Mouse (Mus musculus): ENCODE data around the gene Hfe2. TPM values are rescaled to one million over a fixed set of nuclear protein-coding genes. Genes with fewer than 3 reads are reported as not detected.
"Not testable (repeated sequence)": the region's sequence is repeated elsewhere in the genome, so short reads cannot be mapped to it uniquely, and the experiment has no call there.

Hfe2 gene
- total RNA-seq, 2 experiments from 2014 or later: 219 to 221 TPM

DNA sequence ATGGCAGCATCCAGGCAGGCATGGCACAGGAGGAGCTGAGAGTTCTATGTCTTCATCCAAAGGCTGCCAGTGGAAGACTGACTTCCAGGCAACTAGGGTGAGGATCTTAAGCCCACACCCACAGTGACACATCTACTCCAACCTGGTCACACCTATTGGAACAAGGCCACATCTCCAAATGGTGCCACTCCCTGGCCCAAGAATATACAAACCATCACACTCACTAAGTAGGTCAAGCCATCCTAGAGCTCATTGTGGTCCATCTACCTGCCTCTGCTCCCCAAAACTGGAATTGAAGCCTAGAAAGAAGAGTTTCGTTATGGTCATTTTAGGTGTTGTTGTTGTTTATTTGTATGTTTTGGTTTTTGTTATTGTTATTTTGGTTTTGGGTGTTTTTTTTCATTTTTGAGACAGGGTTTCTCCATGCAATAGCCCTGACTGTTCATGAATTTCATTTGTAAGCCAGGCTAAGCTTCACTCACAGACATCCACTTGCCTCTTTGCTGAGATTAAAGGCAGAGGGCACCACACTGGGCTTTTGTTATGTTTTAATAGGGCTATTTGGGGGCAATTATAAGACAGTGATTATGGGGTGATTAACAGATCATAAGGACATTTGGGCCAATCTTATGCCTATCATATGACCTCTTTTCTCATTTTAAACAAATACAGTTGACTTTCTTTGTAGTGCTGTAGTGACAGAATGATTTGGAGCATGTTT is 29.3 kb upstream of the Hfe2 start:
- intact Hi-C loops (cut with DNase I): no loop called here
- no peak for DNase-seq

DNA sequence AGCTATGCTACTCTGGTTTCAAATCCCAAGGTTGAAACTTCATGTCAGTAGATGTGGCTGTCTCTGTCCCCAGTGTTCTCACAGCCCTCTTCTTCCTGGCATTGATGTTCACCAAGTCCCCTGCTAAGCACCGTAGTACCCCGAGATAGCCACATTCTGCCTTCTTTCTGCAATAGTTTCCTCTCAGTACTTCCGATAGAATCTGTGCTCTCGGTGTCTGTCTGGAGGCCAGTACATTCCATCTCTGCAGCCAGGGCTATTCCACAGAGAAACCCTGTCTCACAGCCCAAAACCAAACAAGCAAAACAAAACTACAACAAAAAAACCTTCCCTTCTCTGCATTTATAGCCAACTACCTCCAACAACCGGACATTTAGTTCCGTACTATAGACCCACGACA is 28.8 kb upstream of the Hfe2 start:
- no peak for DNase-seq
- intact Hi-C loops (cut with DNase I): no loop called here

DNA sequence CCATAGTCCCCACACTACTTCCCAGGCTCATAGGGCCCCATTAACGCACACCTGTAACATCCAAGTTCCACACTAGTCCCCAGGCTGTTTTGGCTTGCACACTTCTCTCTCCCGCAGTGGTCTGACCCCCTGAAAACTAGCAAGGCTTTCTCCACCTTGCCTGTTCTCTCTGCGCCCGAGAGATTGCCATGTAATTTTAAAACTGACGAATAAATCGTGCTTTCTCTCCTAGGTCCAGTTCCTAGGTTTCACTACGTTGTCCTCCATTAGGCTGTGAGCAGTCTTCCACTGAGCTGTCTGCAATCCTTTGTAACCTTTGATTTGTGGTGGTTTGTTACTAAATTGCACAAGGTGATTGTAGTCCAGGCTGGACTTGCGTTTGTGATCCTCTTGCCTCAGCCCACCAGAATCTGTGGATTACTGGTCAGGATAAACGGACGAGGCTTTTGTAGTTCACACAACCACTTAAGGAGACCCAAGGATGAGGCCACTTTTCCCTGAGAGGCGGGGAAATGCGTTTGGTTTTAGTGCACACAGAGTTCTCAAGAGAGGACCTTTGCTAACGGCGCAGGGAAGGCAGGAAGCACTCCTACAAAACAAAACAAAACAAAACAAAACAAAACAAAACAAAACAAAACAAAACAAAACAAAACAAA is 28.2 kb upstream of the Hfe2 start:
- intact Hi-C loops (cut with DNase I); DNase-seq: not testable (repeated sequence)

DNA sequence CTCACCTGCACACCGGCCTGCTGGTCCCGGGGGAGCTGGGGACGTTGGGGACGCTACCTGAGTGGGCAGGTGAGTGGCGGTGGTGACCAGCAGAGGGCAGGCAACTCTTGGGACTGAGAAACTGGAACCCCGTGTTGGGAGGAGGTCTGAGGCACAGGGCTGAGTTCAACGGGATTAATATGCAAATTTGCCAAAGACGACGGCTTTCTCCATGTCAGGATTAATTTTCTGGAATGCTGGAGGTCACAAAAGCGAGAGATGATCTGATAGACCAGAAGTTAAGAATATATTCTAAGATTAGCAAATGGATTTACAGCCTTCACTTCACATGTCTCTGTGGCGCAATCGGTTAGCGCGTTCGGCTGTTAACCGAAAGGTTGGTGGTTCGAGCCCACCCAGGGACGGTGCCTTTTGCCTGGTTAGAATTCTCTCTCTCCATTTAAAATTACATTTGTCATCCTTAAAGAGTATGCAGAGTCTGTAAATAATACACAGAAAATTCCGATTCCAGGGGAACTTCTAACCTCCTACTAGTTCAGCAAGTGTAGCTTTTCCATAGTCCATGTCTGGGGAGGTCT is 27.4 kb upstream of the Hfe2 start:
- DNase-seq: peak; percentile 75 to 77
- intact Hi-C loops (cut with DNase I): no loop called here

DNA sequence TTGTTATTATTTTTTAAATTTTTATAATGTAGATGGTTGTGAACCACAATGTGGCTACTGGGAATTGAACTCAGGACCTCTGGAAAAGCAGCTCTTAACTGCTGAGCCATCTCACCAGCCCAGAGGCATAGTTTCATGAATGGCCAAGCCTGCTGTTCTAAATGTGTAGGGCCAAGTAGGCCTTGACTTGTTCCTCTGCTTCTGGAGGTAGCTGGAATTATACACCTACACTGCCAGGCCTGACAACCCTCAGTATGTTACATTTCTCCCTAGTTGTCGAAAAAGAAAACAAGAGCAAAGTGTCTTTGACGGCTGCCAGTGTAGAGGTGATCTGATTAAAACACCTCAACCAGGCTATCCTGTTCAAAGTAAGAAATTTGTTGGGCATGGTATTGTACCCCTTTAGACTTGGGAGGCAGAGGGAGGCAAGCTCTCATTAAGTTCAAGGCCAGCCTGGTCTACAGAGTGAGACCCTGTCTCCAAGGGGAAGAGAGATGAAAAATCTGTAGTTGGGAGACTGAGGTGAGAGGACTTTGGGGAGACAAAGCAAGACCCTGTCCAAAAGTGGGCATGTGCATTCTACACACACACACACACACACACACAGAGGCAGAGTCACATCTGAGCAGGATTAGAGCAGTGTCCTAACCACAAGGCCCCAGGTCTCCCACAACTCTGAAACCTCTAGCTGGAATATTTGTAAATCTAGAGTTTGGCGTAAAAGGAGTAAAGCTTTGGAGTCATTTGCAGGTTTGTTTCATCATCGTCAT is 26.3 kb upstream of the Hfe2 start:
- intact Hi-C loops (cut with DNase I): no loop called here
- DNase-seq: no peak

DNA sequence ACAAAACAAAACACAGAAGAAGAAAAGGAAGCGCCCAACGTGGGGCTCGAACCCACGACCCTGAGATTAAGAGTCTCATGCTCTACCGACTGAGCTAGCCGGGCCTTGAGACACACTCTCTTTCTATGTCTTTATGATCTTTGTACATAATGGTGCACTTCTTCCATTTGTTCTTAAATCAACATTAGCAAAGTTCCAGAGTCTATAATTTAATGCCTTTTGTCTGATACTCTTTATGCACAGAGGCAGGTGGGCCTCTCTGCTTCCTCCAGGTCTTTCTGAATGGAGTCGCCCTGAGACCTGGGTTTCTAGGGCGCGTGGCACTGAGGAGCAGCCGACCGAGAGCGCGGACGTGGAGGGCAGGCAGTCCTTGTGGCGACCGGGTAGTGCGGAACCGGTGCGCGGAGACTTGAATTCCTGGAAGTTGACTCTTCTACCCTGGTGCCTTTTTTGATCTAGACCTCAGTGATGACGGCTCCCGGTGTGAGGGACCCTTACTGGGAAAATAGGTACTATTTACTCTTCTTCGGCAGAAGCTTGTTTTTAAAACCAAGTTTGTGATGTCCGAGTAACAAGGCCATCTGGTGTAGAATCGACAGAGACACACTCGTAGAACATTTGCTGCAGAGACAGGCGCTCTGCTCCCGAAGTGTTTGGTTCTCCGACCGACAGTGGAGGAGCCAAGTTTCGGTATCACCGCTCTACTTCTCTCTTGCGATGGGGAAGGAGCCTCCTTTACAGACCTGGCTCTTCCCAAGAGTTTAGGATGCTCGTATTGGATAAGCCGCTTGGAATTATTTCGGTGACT is 25.3 kb upstream of the Hfe2 start:
- intact Hi-C loops (cut with DNase I): loop anchor here (5.0 kb wide), 1 partner anchor 222 kb away; no protein-coding TSS in a partner anchor
- peak; percentile 74 to 79 for DNase-seq

DNA sequence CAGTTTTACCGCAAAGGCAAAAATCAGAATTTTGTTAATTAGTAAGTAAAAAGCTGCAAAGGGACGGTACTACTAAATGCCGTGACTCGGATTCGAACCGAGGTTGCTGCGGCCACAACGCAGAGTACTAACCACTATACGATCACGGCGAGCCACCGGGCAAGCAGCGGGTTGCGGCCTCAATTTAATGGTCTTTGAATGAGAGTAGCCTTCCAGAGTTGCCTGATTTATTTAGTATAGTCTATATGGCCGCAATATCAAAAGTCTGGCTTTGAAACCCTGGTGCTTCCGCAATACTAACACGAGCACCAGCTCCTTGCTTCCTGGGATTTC is 24.7 kb upstream of the Hfe2 start:
- DNase-seq: peak; percentile 92 to 94
- intact Hi-C loops (cut with DNase I): loop anchor here (5.0 kb wide), 1 partner anchor 223 kb away; no protein-coding TSS in a partner anchor

DNA sequence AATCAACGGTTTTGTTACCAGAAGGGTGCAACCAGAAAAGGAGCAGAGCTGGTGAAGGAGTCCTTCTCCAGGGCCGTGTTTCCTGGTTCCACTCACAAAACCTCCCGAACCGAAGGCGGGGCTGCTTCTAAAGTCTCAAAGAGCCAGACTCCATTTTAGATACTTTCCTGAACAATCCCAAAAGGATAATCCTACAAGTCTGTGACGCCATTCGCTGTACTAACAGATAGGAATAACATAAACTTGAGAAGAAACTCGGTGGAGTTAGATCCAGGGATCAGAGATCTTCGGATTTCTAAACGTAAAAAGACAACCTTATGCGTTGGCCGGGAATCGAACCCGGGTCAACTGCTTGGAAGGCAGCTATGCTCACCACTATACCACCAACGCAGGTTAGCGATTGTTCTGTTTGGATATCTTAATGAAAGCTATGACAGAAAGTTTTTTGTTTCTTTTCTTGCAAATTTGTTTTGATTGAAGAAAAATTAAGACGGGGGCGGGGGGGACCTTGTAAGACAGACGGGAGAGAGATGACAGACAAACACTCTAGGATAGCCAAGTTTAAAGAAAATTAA is 24.2 kb upstream of the Hfe2 start:
- peak; percentile 85 to 88 for DNase-seq
- intact Hi-C loops (cut with DNase I): loop anchor here (5.0 kb wide), 1 partner anchor 223 kb away; no protein-coding TSS in a partner anchor

DNA sequence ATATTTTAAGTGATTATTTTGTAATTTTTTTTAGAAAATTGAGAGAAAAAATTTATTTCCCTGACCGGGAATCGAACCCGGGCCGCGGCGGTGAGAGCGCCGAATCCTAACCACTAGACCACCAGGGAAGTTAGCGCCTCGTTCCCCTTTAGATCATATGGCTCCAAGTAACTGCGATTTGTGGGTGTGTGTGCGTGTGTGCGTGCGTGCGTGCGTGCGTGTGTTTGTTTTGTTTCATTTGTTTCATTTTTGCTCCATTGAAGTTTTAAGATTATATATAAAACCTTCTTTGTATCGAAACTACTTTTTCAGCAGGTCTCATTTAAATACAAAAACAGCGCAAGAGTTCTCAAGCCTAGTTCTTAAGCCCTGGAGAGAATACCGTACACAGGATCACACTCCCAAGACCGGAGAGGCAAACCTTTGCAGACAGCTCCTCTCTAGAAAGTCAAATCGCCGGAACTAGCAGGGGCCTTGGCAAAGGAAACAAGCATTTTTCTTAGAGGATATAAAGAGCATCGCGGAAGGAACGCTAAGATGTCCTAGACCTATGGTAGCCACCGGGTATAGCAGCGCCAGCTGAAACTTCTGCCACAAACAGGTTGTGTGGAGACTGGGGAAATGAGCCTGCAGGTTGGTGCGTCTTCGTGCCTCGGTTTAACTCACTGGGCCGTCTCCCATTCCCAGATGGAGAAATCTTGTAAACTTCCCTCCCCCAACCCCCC is 23.4 kb upstream of the Hfe2 start:
- intact Hi-C loops (cut with DNase I): loop anchor here (5.0 kb wide), 1 partner anchor 224 kb away; no protein-coding TSS in a partner anchor
- DNase-seq: peak; percentile 84 to 93

DNA sequence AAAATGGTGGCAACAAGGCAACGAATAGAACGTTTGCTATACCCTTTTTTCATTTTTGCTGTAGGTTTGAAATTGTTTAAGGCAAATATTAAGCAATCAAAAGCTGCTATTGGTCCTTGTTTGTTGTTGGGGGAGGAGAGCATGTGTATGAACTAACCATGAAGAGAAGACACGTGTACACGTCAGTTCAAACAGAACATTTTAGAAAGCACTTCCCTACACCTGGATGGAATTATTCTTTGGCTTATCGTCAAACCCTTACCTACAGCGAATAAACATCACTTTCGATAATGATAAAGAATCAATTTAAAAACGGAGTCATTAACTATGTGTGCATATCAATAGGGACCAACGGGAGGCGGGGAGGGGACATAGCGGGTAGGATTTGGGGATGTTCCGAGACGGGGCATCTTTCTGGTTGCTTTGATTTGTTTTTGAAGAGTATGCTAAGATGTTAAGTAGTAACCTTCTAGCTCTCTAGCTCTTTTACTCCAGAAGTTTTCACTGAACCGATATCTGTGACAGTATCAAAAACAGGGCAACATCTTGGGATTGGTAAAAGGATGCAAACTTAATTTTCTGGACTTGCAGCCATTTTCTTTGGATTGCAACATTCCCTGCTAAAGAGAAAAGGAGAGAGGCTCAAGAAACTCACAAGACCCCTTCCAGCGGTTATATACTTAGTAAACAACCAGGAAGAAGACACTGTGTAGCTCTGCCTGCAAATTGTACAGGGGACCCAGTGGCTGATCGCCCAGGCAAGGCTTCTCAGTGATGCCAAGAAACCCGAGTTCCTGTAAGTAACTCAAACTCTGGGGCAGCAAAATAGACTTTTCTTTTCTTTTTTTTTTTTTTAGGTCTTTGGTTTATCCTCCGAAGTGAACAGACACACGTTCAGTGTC is 22.5 kb upstream of the Hfe2 start:
- no peak for DNase-seq
- intact Hi-C loops (cut with DNase I): loop anchor here (5.0 kb wide), 1 partner anchor 225 kb away; no protein-coding TSS in a partner anchor

DNA sequence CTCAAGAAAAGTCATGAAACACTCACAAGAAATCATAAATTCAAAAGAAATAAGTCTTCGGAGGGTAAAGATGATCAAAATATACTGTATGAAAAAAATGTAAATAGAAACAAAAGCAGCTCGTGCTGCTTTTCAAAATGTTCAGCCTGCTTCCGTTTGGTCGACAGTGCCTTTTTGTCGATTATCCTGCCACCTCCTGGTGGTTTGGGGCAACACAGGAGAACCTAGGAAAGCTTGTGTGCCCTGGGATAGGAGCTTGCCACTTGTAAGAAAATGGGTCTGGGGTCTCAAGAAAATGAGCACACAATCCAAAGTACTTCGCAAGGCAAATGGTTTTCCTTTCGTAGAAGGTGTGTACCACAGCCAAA is 21.9 kb upstream of the Hfe2 start:
- intact Hi-C loops (cut with DNase I): loop anchor here (5.0 kb wide), 1 partner anchor 226 kb away; no protein-coding TSS in a partner anchor
- DNase-seq: peak; percentile 74 to 83

DNA sequence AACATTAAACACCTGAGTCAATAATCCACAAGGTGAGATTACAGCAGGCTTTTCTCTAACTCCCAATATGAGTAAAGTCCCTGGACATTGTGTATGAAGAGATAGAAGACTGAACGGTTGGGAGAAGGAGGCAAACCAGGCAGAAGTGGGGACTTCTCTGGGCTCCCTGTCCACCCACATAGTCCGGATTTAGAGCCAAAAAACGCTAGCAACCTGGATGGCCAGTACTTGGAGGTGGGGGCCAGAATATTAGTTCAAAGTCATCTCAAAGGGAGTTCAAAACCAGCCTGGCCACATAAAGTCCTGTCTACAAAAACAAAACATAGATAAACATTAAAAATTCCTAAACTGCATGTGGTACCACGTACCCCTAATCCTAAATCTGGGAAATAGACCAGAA is 21.0 kb upstream of the Hfe2 start:
- intact Hi-C loops (cut with DNase I): loop anchor here (5.0 kb wide), 1 partner anchor 227 kb away; no protein-coding TSS in a partner anchor
- no peak for DNase-seq

DNA sequence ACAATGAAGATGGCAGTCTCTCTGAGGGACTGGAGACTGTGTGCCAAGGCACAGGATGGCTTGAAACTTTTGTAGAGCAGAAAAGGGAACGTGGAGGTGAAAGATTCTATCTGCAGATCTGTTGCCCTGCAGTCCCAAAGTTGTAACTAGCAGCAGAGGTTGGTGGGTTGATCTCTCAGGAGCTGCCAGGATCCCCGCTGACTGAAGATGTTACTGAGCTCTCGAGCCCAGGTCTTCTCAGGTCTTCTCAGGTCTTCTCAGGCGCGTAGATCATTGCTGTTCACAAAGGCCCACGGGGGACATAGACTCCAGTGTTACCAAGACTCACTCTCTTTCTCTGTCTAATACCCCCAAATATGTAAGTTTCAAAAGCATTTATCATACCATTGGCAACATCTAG is 20.0 kb upstream of the Hfe2 start:
- intact Hi-C loops (cut with DNase I): loop anchor here (5.0 kb wide), 1 partner anchor 228 kb away; no protein-coding TSS in a partner anchor

DNA sequence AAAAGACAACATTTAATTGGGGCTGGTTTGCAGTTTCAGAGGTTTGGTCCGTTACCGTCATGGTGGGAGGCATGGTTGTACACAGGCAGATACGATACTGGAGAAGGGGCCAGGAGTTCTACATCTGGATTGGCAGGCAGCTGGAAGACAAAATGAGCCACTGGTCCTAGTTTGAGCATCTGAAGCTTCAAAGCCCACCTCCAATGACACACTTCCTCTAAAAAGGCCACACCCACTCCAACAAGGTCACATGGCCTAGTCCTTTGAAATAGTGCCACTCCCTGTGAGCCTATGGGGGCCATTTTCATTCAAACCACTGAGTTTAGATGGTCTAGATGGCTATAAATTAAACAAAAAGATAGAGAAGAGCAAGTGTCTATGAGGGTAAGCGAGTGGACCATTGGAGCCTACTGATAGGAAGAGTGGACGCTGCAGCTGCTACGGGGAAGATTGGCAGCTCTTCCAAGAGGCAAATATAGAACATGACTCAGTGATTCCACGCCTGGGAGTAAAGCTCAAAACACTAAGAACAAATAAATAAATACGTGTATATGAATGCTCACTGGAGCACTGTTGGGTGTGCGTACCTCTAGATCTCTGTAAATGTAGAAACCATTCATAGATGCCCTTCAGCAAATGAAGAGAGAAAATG is 18.4 kb upstream of the Hfe2 start:
- intact Hi-C loops (cut with DNase I): no loop called here
- DNase-seq: no peak

More for the DNA sequence above, 20.0 kb upstream of the Hfe2 start:
- DNase-seq: no peak

DNA sequence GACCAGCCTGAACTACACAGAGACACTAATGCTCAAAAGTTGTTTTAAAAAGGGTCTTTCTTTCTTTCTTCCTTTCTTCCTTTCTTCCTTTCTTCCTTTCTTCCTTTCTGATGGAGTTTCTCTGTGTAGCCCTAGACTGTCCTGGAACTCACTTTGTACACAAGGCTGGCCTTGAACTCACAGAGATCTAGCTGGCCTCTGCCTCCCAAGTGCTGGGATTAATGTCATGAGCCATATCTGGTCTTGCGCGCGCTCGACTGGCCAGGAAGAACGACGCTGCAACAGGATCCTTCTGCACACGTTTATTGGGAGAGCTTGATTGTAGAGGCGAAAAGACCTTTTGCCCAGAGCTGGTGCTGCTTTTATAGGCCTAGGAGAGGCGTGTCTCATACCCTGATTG is 17.0 kb upstream of the Hfe2 start:
- DNase-seq; intact Hi-C loops (cut with DNase I): not testable (repeated sequence)

DNA sequence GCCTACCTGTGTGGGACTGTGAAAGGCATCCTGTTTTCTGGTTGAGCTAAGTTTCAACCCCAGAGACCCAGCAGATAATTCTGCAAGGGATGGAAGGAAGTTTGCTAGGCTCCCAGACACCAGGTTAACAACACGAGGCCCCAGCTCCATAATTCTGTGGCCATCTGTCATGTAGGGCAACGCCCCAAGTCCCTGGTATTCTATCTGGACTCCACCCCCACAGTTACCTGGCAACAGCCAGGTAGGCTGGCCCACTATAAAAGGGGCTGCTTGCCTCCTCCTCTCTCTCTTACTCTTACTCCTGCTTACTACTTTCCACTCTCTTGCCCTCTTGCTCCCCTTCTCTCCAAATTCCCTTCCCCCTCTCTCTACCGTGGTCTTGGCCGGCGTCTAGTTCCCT is 4.8 kb upstream of the Hfe2 start:
- intact Hi-C loops (cut with DNase I): no loop called here
- DNase-seq: no peak

DNA sequence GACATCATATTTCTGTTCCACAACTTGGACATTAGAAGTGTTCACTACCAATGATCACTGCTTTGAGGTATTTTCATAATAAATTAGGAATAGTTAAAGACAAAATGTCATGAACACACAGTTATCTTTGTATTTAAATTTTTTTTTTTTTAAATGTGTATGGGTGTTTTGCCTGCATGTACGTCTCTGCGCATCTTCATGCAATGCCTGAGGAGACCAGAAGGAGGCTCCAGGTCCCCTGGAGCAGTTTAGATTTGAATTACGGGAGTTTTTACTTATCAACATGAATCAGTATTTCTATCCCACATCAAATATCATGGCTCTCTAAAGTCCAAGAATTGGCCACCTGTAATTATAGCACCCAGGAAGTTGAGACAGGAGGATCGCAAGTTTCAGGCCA is 2.8 kb upstream of the Hfe2 start:
- no peak for DNase-seq
- intact Hi-C loops (cut with DNase I): no loop called here

All from heart, postnatal 14 days (tissue).